Mouse (Mus musculus) embryonic facial prominence, embryonic 11.5 days (tissue): Measurements from ENCODE around the gene Hoxa5. TPM values are rescaled to one million over a fixed set of nuclear protein-coding genes. Genes with fewer than 3 reads are reported as not detected.
A peak's percentile ranks its signal among the peaks of the same experiment; 100 is the strongest.

Source experiments
- ATAC-seq: fragments of 200-750 bp; cut with Nextera tagmentation; replicated peaks from 2 replicates; pipeline ENCODE4 v1.8.0; 2017; ENCODE audit warnings: low read depth; ENCODE audit not compliant: insufficient number of reproducible peaks, low FRiP score, low TSS enrichment
- DNase-seq: peaks from one replicate; pipeline ENCODE4 v3.0.0-alpha.2; 2015; ENCODE audit warnings: low spot score
- H3K27ac ChIP-seq: fragments of 300-500 bp; sonication (generic); replicated peaks from 2 replicates; pipeline ENCODE4 v1.5.1; 2014; ENCODE audit warnings: mild to moderate bottlenecking, low read depth, low read length, control low read depth
- H3K27me3 ChIP-seq: fragments of 300-500 bp; sonication (generic); 2 replicates; pipeline ENCODE4 v1.6.1; 2014; ENCODE audit warnings: mild to moderate bottlenecking, low read length, moderate library complexity, mixed read lengths; ENCODE audit not compliant: control insufficient read depth, insufficient read depth
- H3K36me3 ChIP-seq: fragments of 300-500 bp; sonication (generic); replicated peaks from 2 replicates; pipeline ENCODE4 v1.6.1; 2014; ENCODE audit warnings: low read depth, mild to moderate bottlenecking, low read length, moderate library complexity, mixed read lengths; ENCODE audit not compliant: control insufficient read depth, insufficient read depth
- H3K4me1 ChIP-seq: fragments of 300-500 bp; sonication (generic); 2 replicates; pipeline ENCODE4 v1.6.1; 2014; ENCODE audit warnings: low read length, mixed read lengths; ENCODE audit not compliant: control insufficient read depth, insufficient read depth
- H3K4me2 ChIP-seq: fragments of 300-500 bp; sonication (generic); 2 replicates; pipeline ENCODE4 v1.6.1; 2014; ENCODE audit warnings: low read depth, mild to moderate bottlenecking, control low read depth, low read length, moderate library complexity
- H3K4me3 ChIP-seq: fragments of 300-500 bp; sonication (generic); 2 replicates; pipeline ENCODE4 v1.5.1; 2014; ENCODE audit warnings: low read depth, low read length, control low read depth
- H3K9ac ChIP-seq: fragments of 300-500 bp; sonication (generic); replicated peaks from 2 replicates; pipeline ENCODE4 v1.6.1; 2014; ENCODE audit warnings: mild to moderate bottlenecking, control low read depth, low read length
- H3K9me3 ChIP-seq: fragments of 300-500 bp; sonication (generic); replicated peaks from 2 replicates; pipeline ENCODE4 v1.6.1; 2016; ENCODE audit warnings: mild to moderate bottlenecking, low read length, inconsistent platforms, mixed read lengths; ENCODE audit not compliant: control insufficient read depth
- WGBS: fragments of 180-500 bp; shearing (Covaris S2); extraction: QIAGEN DNeasy Blood & Tissue Kit; methylation state at CpG from one replicate; pipeline ENCODE4 v1.1.7; 2014; 5-methylcytosine and 5-hydroxymethylcytosine counted together
- polyA plus RNA-seq: library from polyadenylated mRNA; unstranded; fragments of >200 nt; fragmentation: Nextera tagmentation; extraction: Ambion mirVana; gene quantifications from 2 replicates; pipeline ENCODE4 v1.2.1, GENCODE M21; 2014

Gene Hoxa5
- polyA plus RNA-seq, 1 experiment from 2014 or later, result 0.39 TPM

DNA sequence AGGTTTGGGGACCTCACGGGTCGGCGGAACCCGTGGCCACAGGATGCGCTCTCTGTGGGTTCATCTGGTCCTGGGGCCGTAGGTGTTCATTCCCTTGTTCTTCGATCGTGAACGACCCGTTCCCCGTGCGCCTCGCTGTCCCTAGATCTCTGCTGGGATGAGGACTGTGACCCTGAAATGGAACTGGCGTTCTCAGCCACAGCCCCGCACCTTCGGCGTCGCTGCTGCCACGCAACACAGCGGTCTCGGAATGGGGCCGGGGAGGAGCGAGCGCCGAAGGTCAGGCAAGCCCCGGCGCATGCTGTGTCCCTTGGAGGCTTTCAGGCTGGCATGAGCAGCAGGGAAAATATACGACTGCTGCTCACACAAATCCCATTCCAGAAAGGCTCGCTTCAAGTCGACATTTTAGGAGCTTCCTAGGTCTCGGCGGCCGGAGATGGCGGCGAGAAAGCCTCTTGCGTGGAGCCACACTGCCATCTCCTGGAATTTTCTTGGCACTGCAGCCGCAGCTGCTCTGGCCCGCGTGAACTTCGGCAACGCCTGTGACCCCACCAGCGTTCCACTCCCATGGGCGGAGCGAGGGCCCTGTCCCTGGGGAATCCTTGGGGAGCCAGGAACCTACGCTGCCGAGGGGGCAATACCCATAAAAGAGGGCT lies 17.1 kb upstream of the Hoxa5 start, which contains the start of gene Hoxa7:
Gene Hoxa7 (minus strand): TSS at position 518 of the 656 bp plus-strand sequence.
- H3K36me3 ChIP-seq, result no peaks in the 10 kb centered on the region
- H3K4me1 ChIP-seq, result no peaks in the 10 kb centered on the region; the same call in 1 of the 2 replicates
- no peaks in the 10 kb centered on the region for H3K9me3 ChIP-seq
- H3K27me3 ChIP-seq, result peaks cover 87% of the 10 kb centered on the region
- peak; percentile 90 for DNase-seq
- 1% methylated on average over 46 of the region's 46 CpGs for WGBS
- peak within 1 kb of the TSS; percentile 36 for H3K4me3 ChIP-seq
- no peak within 1 kb of the TSS for H3K9ac ChIP-seq
- peak within 1 kb of the TSS; percentile 58 for H3K4me2 ChIP-seq
- peak; percentile 44; the same call in 1 of the 2 replicates for ATAC-seq
- no peak within 1 kb of the TSS for H3K27ac ChIP-seq

GRCm38 (mm10) chr6:52220865-52221310 lies 16.5 kb upstream of the Hoxa5 start:
- no peak overlapping the region for H3K9ac ChIP-seq
- H3K4me3 ChIP-seq, result peak overlapping the region; percentile 36; the same call in 1 of the 2 replicates
- H3K36me3 ChIP-seq, result no peaks in the 10 kb centered on the region
- H3K4me1 ChIP-seq, result no peaks in the 10 kb centered on the region; the same call in 1 of the 2 replicates
- H3K9me3 ChIP-seq, result no peaks in the 10 kb centered on the region
- H3K27ac ChIP-seq, result no peak overlapping the region
- WGBS, result 8% methylated on average over 12 of the region's 12 CpGs
- ATAC-seq (no peak), DNase-seq (no peak)
- H3K27me3 ChIP-seq, result peaks cover 88% of the 10 kb centered on the region
- H3K4me2 ChIP-seq, result peak overlapping the region; percentile 58; the same call in 1 of the 2 replicates

- H3K36me3 ChIP-seq, result no peaks in the 10 kb centered on the region
- H3K4me2 ChIP-seq, result no peak overlapping the region
- H3K27ac ChIP-seq, result no peak overlapping the region
- H3K9ac ChIP-seq, result no peak overlapping the region
- H3K9me3 ChIP-seq, result no peaks in the 10 kb centered on the region
- DNase-seq, result no peak
- no peaks in the 10 kb centered on the region; the same call in 1 of the 2 replicates for H3K4me1 ChIP-seq
- WGBS, result 10% methylated on average over 32 of the region's 32 CpGs
- ATAC-seq, result no peak
- H3K4me3 ChIP-seq, result no peak overlapping the region
- peaks cover 88% of the 10 kb centered on the region for H3K27me3 ChIP-seq
These were observed 15.8 kb upstream of the Hoxa5 start for GRCm38 (mm10) chr6:52220003-52220864.

- Histone ChIP-seq H3K9ac (no peak overlapping the region), H3K4me1 (no peaks in the 10 kb centered on the region; the same call in 1 of the 2 replicates), H3K36me3 (no peaks in the 10 kb centered on the region), H3K4me2 (no peak overlapping the region), H3K27me3 (peaks cover 90% of the 10 kb centered on the region), H3K4me3 (no peak overlapping the region), H3K9me3 (no peaks in the 10 kb centered on the region), H3K27ac (no peak overlapping the region)
- DNase-seq (no peak), ATAC-seq (no peak)
- 19% methylated on average over 9 of the region's 9 CpGs for WGBS
These were observed 15.0 kb upstream of the Hoxa5 start for GRCm38 (mm10) chr6:52219234-52219942.

GRCm38 (mm10) chr6:52218643-52219215 lies 14.3 kb upstream of the Hoxa5 start:
- Histone ChIP-seq H3K36me3 (no peaks in the 10 kb centered on the region), H3K9me3 (no peaks in the 10 kb centered on the region), H3K9ac (no peak overlapping the region), H3K4me2 (no peak overlapping the region), H3K4me3 (no peak overlapping the region), H3K27me3 (peaks cover 89% of the 10 kb centered on the region), H3K4me1 (no peaks in the 10 kb centered on the region; the same call in 1 of the 2 replicates), H3K27ac (no peak overlapping the region)
- ATAC-seq, result no peak
- no peak for DNase-seq
- 6% methylated on average over 14 of the region's 14 CpGs for WGBS

GRCm38 (mm10) chr6:52217895-52218642 lies 13.7 kb upstream of the Hoxa5 start:
- Histone ChIP-seq H3K9me3 (no peaks in the 10 kb centered on the region), H3K4me1 (no peaks in the 10 kb centered on the region; the same call in 1 of the 2 replicates), H3K36me3 (no peaks in the 10 kb centered on the region), H3K27me3 (peaks cover 94% of the 10 kb centered on the region), H3K9ac (no peak overlapping the region), H3K27ac (no peak overlapping the region), H3K4me3 (peak overlapping the region; percentile 14; the same call in 1 of the 2 replicates), H3K4me2 (no peak overlapping the region; the same call in 1 of the 2 replicates)
- ATAC-seq (no peak), DNase-seq (no peak)
- 3% methylated on average over 23 of the region's 23 CpGs for WGBS

DNA sequence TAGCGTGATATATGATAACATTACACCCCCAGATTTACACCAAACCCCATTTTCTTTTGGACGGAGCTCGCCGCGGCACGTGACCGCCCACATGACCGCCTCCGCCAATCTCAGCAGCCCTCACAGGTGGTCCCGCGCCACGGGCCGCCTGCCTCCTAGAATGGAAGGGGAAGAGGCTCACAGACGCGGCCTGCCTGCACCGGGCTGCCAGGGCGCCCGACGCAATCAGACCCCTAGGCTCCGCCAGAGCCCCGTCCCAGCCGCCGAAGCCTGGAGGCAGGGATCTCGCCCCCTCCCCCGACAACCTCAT lies 13.0 kb upstream of the Hoxa5 start:
- no peak overlapping the region for H3K27ac ChIP-seq
- H3K36me3 ChIP-seq, result no peaks in the 10 kb centered on the region
- H3K9ac ChIP-seq, result no peak overlapping the region
- H3K9me3 ChIP-seq, result no peaks in the 10 kb centered on the region
- WGBS, result under 1% methylated on average over 25 of the region's 25 CpGs
- no peaks in the 10 kb centered on the region; the same call in 1 of the 2 replicates for H3K4me1 ChIP-seq
- DNase-seq, result peak; percentile 76
- H3K4me2 ChIP-seq, result peak overlapping the region; percentile 31
- H3K4me3 ChIP-seq, result peak overlapping the region; percentile 14; the same call in 1 of the 2 replicates
- no peak for ATAC-seq
- peaks cover 94% of the 10 kb centered on the region for H3K27me3 ChIP-seq
